Mouse (Mus musculus) lung, postnatal 14 days (tissue): Measurements from ENCODE around the gene Atp2b1.
A peak's percentile ranks its signal among the peaks of the same experiment; 100 is the strongest.
"Not testable (repeated sequence)": the region's sequence is repeated elsewhere in the genome, so short reads cannot be mapped to it uniquely, and the experiment has no call there.

Experiments
- DNase-seq: peaks from one replicate; pipeline ENCODE4 v3.0.0; 2021

Atp2b1 gene

DNA sequence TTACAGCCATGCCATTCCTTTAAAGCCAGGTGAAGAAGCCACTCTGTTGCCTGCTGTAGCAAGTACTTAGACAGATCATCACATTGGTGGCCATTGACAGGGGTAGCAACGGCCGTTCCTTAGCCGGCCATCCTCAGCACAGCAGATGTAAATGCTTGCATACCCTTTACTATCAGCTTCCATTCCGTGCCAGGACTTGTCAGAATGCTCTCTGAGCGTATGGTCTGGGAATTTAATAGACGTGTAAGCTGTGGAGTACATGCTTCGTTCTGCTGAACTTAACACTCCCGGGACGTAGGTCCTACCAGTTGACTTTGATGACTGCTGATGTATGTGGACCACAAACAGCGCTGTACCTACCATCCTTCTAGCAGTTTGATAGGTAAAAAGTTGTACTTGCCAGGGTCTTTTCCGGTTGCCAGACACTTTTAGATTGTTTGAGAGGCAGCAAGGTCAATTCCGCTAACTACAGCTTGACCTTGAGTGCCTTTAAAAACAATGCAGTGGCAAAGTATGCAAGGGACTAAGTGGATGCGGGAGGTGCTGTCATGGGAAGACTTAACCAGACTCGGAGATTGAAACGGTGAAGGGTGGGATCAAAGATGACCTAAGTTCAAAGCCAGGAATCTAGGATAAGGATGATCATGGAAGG, 53.2 kb downstream of the Atp2b1 start:
- DNase-seq = no peak

DNA sequence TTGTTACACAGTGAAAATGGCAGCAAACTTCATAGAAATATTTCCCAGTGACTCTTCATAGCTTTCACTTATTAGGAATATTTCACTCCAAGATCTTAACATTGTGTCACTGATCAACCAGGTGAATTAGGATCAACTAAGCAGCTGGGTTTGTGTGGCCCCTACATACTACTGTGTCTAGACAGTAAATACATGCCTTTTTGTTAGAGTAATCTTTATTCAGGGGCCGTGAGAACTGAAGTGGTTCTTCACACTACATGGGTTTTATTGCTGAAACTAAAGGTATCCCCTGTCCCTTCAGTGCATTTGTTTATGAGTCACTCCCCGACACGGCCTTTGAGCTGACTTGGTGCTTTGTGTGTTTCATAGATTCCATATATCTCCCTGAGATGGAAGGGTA, 56.7 kb downstream of the Atp2b1 start:
- DNase-seq = no peak

DNA sequence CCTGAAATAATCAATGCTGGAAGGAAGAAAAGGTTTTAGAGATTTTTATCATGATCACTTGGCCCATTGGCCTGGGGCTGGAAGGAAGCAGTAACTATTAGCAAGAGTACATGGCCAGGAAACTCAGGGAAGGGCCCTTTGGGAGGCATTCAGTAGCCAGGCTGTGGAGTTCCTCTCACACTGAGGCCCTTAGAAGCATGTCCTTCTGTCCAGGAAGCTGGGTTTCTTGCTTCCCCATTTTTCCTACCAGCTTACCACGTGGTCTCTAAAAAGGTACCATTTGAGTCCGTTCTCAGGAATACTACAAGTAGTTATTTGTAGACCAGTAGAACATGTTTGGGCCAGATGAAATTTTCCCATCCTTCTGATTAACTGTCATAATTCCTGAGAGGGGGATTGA, 58.2 kb downstream of the Atp2b1 start:
- no peak for DNase-seq

DNA sequence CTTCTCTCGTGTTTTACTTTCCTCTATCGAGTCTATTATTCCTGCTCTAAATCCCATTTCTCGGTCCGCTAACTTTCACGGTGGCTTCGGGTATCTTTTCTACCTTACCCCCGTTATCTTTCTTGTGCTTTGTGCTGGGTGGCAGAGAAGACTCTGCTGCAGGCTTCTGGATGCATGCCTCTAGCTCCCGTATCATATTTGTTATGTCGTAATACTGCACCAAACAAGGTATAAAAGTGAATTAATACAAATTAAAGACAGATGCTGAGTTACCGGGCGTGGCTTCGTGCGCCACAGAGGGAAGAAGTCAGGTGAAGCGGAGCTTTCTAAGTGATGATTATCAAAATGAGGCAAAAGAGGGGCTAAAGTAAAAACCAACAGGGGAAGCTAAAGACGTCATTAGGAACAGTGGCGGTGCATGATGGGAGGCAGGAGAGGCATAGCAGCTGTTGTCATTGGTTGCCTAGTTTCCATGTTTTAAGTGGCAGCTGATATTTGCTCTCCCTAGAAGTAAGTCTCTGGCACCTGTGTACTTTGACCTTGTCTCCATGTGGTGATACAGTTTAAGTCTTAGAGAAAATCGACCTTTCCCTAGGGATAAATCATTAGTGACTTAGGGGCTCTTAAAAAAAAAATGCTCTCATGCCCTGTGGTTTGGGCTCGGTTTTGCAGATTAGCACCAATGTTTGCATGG, 58.9 kb downstream of the Atp2b1 start:
- DNase-seq = no peak

DNA sequence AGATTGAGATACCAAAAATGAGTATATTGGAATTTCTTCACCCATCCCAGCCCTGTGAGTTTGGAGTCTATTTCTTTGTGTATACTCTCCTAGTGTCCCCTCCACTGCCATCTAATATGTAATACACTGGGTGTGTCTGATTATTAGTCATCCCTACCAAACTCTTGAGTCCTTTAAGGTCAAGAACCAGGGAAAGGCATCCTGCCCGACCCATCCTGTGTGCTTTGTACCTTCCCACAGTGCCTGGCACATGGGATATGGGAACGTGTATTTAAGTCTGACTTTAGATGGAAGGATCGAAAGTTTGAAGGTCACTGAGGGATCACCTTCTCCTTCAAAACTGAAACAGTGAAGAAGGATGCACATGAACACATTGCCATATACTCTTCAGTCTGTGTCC, 60.4 kb downstream of the Atp2b1 start:
- no peak for DNase-seq

DNA sequence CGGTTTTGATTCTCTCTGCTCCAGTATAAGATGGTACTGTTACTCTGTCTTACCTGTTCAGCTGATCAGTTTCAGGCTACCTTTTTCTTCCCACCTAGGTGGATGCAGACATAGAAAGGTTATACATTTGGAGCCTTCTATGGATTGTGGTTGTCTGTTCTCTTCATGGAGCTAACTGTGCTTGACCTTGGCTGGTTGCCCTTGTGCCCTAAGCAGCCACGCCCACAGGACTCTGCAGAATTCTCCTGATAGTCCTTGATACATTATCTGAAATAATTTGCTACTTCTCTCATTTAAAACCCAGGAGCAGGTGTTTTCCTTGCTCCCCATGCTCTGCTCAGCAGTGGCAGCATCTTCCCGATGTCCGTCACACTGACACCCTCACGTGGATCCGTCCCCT, 61.4 kb downstream of the Atp2b1 start:
- no peak for DNase-seq

DNA sequence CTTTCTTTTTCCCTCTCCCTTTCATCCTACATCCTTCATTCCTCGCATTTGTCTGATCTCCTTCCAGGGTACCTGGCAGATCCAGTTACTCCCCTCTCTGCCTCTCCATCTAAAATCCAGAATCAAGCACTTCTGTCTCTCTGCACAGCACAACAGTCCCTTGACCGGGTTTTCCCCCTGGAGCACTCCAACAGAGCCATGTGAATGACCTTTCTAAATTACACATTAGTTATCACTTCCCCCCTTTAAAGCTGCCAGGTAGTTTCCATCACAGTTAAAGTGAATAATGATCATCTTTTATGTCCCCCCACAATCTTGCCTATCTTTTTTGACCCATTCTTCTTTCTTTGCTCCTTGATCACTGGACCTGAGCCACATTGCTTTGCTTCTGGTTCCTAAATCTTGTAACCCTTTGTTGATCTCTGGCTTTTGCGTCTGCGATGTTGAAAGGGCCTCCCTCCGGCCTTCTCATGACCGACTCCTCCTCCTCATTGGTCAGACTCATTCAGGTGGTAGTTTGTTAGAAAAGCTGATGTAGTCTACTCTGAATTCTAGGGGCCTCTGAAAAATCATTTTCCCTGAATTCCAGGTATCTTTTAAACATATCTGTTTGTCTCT, 62.8 kb downstream of the Atp2b1 start:
- DNase-seq = no peak

DNA sequence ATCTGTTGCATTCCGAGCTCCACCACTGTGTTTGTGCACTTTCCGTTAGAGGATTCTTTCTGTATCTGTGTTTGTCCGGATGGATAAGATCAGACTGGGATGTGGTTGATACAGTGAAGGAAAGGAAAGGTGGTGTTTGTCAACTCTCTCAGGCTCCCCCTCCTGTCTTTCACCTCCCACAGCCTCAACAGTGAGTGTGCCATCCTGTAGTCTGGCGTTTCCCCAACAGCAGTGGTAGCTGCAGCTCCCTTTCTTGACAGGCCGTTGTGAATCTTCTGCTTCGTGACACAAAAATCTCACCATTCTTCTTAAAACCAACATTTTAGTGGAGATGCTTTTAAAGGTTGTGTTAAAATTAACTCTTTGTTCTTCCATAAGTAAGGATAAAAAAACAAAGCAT, 64.6 kb downstream of the Atp2b1 start:
- no peak for DNase-seq

DNA sequence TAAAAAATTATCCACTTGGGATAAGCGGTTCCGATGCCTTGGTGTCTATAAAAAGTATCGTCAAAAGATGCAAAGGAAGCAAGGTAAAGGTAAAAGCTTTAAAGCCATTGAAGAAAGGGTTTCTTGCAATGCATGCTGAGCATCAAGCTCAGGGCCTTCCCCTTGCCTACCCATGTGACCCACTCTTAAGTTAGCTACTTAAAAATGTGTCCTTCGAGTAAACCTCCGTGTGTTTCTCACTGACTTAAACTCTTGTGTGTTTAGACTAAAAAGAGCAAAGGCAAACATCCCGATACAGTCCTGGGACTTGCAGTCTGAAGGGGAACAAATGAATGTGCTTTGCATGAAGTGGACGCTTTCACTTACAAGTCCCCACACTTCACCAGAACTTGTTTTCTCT, 65.1 kb downstream of the Atp2b1 start:
- no peak for DNase-seq

DNA sequence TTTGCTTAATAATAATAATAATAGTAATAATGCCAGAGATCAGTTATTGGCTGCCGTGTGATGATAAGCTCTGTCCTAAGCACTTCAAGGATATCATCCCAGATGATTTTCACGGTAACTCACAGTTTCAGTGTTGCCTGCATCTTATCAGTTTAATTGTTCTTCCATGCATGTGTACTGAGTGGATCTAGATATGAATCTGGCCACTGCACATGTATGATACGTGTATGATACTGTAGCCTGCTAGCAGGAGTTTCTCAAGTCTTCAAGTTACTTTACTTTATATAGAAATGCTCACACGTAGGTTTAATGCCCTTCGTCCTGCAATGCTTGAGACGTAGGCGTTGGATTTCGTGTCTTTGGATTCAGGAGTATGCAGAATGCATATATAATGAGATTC, 65.7 kb downstream of the Atp2b1 start:
- DNase-seq = no peak

DNA sequence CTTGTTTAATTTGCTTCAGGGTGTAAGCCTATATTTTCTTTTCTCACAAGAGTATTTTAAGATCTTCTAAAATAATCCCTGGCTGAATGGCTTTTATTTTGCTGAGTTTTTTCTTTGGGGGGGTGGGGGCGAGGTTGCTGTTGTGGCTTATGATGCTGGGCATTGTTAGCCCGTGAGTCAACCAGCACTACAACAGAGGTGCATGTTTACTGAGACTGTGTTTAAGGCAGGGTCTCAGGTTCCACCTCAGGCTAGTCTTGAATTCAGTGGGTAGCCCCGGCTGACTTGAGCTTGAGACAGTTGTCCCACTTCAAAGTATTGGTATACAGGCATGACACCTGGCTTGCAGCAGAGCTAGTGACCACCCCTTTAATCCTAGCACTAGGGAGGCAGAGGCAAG, 77.8 kb downstream of the Atp2b1 start:
- DNase-seq = no peak

DNA sequence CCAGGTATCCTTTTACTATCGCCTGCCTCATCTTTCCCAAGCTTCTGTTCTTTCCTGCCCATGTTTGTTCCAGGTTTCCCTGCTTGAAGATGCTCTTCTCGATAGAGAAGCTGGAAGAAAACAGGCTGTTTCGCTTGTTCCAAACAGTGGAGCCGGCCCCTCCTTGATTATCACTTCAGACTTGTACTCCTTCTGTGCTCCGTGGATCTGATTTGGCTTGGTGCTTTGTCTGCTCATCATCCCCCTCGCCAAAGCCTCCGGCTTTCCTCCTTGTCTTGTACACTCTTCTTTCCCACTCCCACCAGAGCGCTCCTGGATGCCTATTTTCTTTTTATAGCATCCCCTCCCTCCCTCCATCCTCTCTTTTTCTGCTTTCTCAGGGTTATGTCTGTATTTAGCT, 79.0 kb downstream of the Atp2b1 start:
- no peak for DNase-seq

DNA sequence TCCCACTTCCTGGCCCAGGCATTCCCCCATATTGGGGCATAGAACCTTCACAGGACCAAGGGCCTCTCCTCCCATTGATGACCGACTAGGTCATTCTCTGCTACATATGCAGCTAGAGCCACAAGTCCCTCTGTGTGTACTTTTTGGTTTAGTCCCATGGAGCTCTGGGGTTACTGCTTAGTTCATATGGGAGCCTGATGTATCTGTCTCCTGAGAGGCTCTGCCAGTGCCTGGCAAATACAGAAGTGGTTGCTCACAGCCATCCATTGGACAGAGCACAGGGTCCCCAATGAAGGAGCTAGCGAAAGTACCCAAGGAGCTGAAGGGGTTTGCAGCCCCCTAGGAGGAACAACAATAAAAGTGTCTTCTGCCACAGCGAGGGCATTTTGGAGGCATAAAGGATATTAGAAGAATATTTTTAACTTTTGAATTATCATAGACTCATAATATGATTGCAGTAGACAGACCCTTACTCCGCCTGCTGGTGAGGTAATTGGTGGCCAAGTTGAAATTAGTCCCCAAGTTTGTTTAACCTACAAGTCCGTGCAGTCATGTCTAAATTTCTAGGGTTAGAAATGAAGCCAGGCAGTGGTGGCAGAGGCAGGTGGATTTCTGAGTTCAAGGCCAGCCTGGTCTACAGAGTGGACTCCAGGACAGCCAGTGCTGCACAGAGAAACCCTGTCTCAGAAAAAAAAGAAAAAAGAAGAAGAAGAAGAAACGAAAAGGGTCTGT, 81.0 kb downstream of the Atp2b1 start:
- DNase-seq = not testable (repeated sequence)

DNA sequence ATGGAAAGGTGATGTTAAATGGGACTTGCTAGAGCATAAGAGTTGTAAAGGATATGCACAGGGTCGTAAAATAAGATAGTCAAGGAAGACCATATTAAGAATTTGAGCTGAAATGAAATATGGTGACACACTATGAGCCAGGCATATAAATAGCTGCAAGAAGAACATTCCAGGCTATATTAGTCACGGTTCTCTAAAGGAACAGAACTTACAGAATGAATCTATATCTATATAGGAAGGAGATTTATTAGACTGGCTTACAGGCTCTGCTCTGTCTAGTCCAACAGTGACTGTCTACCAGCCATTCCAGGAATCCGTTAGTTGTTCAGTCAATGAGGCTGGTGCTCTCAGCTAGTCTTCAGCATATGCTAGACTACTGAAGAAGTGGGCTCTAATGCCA, 90.7 kb downstream of the Atp2b1 start:
- no peak for DNase-seq

DNA sequence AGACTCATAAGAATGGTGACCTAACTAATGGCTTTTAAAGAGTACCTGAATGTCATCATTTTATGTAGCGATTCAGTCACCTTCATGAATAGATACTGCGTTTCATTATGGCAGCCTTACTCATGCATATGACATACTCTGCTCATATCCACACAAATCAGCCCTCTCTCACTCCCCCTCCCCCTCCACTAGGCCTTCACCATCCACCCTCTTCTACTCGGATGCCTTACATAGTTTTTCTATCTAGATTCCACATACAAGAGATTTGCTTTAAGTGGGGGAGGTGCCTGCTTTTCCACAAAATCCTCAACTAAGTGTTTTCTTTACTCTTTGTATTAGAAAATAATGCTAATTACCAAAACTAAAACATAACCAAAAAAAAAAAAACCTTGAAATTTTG, 96.9 kb downstream of the Atp2b1 start:
- no peak for DNase-seq

DNA sequence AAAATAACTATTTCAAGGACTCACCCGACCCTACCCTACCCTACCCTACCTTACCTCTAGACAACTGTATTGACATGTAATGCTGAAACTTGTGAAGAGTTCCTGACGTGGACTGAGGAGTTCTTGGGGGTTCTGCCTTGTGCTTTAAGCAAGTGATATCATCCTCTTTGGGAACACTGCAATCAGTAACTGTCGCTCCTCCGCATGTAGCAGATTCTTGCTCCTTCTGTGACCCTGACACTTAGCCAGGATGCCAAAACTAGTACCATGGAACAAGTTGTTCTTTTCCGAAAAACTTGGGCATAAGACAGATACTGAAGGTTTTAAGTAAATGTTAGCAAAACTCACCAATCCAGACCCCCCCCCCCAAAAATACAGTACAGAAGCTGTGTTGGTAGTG, 97.9 kb downstream of the Atp2b1 start:
- no peak for DNase-seq

DNA sequence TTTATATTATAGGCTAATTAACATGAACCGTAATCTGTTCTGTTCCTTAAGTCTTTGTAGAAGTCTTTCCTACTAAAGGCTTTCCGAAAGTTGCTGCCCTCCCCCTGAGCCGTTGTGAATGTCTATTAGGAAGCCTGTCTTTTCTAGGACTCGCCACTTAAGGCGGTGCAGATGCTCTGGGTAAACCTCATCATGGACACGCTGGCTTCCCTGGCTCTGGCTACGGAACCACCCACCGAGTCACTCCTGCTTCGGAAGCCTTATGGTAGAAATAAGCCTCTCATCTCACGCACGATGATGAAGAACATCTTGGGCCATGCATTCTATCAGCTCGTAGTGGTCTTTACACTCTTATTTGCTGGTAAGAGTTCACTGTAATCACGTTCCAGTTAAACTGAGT, 100.5 kb downstream of the Atp2b1 start:
- no peak for DNase-seq

DNA sequence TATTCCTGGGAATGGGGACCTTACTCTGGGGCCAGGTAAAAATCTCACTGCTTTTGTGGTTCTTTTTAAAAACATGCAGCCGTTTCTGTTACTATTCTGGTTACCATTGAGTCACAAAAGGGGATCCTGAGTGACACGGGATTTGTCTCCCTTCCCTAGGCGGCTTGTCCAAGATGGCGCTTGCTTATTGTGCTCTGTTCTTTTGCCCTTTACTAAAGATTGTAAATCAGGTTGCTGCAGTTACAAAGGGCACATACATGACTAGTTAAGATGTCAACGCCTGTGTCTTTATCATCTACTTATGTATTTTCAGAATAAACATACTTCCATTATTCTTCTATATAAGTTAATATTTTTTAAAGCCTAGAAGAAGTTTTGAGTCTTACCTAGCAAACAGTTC, 102.8 kb downstream of the Atp2b1 start:
- DNase-seq = no peak

DNA sequence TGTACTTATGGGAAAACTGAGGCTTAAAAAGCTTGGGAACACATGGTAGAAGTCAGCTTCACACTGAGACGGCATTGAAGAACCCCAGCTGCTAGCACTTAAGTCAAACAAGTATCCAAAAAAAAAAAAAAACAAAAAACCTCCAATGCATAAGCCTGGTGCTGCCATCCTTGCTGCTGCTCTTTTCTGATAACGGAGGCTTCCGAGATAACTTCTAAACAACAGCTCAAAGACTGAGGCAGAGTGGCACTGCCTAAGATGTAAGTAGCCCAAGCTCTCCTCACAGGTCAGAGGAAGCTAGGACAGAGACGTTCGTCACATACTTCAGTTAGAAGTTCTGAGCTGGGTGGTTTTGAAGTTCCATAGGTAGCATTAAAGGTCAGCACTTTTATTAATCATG, 113.3 kb downstream of the Atp2b1 start:
- DNase-seq = no peak

DNA sequence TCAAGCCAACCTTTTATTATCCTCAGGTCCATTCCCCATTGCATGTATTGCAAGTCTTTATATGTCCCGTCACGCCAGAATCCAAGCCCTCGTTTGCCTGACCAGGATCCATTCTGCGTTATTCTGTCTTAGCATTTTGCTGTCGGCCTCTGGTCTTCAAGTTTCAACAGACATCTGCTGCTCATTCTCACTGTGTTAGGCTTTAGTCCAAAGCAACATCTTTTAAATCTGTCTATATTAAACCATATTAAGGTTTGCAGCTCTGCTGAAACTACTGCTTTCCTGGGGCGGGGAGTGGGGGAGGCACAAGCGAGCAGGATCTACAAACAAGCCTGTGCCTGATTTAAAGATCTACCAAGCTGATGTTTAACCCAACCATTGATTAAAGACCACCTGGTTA, 115.6 kb downstream of the Atp2b1 start:
- no peak for DNase-seq

DNA sequence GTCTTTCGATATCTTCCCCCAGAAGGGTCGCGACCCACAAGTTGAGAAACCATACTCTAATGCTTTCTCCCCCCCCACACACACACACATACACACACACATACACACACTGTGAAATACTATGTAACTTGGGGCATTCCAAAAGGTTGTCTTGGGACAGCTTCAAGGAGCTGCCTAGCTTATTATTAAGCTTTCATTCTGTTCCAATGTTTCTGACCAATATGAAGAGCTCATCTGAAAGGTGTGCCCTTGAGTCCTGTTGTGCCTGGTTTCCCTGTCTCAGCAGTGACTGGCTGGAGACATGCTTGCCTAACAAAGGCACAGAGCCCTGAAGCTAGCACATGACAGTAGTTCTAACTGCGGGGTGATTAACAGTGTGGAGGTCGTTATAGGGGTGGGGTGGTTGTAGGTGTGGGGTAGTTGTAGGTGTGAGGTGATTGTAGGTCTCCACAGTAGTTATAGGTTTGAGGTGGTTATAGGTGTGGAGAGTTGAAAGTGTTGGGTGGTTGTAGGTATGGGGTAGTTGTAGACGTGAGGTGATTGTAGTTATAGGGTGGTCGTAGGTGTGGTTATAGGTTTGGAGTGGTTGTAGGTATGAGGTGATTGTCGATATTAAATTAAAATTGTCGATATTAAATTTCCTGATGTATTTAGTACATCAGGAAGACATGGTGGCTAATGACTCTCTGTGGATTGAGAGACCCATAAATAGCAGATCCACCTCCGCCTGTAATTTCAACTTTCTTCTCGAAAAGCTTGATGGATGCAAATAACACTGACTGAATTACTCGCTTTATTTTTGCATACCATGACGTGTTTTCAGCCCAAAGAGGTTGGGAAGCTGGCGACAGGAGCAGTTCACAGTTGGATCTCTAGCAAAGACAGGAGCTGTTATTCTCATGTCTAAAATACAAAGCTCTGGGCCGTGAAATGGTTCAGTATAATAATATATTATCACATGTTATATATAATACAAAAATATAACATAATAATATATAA, 119.9 kb downstream of the Atp2b1 start:
- no peak for DNase-seq

DNA sequence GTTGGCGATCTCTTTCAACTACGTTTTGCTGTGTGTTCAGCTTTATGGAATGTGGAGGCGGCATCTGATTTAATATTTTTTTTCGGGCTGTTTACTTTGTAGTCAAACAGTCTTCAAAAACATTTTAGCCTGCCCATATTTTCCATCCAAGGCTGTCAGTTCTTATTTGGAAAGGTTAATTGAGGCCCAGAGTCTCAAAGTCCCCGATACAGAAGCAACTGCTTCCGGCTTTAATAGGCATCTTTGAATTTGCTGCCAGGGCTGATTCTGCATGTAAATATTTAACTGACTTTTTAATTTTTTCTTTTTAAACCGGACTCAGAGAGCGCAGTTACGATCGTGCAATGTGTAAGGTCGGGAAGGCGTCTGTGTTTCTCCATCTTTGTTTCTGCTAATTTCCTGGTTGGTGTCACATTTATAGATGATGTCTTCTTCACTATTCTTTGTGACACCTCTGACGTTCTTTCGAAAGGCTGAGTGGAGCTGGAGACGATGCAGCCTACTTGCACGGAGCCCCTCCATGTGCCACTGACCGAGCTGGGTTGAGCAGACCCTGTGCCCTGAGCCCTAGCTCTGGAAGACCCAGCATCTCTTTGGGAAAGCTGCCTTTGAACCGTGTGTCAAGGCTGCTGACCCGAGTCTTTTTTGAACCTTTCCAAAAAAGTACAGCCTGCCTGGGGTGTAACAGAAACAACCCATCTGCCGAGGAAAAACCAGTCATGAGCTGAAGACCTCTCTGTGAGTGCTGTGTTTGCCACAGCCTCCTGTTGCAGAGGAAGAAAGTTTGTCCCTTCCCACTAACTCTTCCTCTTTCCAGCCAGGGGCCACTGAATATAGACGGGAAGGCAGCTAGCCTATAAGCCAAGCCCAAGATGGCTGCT, 123.2 kb downstream of the Atp2b1 start:
- peak; percentile 50 for DNase-seq
